Mouse (Mus musculus) hindlimb bud, embryonic 11.5 days (tissue): ENCODE data around the gene Glis2.
A peak's percentile ranks its signal among the peaks of the same experiment; 100 is the strongest.
"Not testable (repeated sequence)": the region's sequence is repeated elsewhere in the genome, so short reads cannot be mapped to it uniquely, and the experiment has no call there.

Experiments
- DNase-seq: peaks from one replicate; pipeline ENCODE4 v3.0.0-alpha.2; 2012; ENCODE audit warnings: low read depth, low spot score; ENCODE audit errors: extremely low spot score

The Glis2 gene

GRCm38 (mm10) chr16:4581179-4581578 lies 13.3 kb upstream of the Glis2 start:
- DNase-seq = not testable (repeated sequence)

- DNase-seq = no peak
These were observed 10.7 kb upstream of the Glis2 start for GRCm38 (mm10) chr16:4583807-4584206.

GRCm38 (mm10) chr16:4584438-4584837 lies 10.1 kb upstream of the Glis2 start:
- DNase-seq = no peak

- DNase-seq = no peak
These were observed 8.6 kb upstream of the Glis2 start for GRCm38 (mm10) chr16:4585642-4586530.

GRCm38 (mm10) chr16:4586531-4587123 lies 7.9 kb upstream of the Glis2 start:
- DNase-seq = peak; percentile 81

DNA sequence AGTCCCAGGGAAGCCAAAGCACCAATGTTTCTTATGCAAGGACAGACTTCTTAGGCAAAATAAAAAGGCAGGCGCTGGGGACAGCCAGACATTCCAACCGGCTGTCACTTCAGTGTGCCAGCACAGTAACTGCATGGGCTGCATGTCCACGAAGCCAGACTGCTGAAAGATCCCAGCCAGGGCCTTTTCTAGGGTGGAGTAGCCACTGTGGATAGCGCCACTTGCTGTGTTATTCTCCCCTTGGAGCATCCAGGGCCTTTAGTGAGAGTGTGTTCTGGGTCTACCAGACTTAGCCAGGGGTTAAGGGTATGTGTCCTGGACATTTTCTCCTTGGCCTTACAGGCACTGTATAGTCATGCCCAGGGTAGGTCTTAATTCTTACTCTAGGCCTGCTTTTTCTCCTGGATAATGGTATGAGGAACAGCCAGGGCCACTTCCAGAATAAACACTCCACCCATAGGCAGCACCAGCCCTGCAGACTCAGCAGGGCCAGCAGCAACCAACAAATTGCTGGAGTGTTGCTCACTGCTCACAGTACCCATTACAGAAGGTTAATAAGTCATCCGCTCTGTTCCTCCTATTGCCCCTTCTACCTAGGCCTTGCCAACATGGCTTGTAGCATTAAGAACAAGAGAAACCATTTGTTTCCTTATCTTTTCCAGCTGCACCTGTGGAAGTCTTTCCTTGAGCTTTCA lies 6.8 kb upstream of the Glis2 start:
- no peak for DNase-seq

DNA sequence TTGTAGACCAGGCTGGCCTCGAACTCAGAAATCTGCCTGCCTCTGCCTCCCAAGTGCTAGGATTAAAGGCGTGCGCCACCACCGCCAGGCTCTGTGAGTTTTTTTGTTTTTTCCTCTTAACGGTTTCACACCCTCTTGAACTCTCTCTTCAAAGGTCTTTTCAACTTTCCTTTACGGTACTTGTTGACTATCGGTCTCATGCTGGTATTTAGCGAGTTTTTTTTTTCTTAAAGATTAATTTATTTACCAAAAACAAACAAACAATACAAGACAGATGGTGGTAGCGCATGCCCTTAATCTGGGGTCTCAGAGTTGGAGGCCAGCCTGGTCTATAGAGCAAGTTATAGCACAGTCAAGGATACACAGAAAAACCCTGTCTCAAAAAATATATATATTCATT lies 4.3 kb upstream of the Glis2 start:
- DNase-seq = no peak

- no peak for DNase-seq
These were observed 1.3 kb upstream of the Glis2 start for GRCm38 (mm10) chr16:4592909-4593875.

- DNase-seq = no peak
These were observed 457 bp downstream of the Glis2 start for GRCm38 (mm10) chr16:4594814-4595526.

GRCm38 (mm10) chr16:4595527-4595963 lies 1.0 kb downstream of the Glis2 start:
- DNase-seq = no peak

GRCm38 (mm10) chr16:4596141-4596728 lies 1.7 kb downstream of the Glis2 start:
- DNase-seq = no peak

DNA sequence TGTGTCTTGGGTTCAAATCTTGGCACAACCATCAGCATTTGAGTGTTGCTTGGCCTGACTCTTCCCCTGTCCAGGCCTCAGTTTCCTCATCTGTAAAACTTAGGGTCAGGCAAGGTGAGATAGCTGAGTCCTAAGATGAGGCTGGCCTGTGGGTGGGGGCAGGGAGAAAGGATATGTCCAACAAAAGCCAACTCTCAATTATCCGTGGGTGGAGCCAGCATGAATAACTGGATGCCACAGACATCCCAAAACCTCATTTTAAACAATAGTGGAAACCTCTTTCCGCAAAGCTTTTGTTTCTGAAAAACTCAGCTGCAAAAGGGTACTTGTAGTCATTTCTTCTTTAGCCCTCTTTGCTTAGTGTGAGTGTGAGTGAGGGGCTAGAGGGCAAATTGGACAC lies 2.3 kb downstream of the Glis2 start:
- DNase-seq = no peak

DNA sequence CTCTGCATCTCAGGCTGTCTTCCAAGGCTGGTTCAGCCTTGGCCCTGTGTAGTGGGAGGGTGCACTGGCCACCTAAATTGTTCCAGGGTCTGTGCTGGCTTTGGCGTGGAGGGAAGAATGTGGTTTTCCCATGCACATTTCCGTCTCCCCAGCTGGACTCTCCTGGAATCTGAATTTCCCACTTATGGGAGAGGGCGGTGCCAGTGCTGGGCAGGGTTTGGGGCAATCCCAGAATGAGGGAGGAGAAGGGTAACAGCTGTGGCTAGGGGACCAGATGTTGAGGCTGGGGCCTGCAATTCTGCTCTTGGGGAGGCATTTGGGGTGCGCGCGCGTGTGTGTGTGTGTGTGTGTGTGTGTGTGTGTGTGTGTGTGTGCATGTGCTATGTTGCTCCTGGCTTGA lies 2.8 kb downstream of the Glis2 start:
- DNase-seq = no peak

DNA sequence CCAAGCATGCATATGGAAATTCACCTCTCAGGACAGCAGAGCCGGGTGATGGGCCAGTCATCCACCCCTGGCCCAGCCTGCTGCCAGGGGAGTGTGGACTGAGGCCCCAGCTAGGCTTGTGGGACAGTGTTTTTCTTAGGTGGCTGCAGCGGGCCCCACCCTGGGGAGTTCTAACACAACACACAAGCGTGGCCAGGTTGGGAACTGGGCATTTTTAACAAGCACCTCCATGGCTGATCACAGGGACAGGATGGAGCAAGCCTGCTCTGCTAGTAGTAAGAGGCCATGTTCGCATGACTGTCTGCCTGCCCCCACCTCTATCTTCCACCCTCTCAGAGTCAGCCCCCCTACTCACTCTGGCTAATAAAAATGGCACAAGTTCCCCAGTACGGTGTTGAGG lies 3.5 kb downstream of the Glis2 start:
- no peak for DNase-seq

DNA sequence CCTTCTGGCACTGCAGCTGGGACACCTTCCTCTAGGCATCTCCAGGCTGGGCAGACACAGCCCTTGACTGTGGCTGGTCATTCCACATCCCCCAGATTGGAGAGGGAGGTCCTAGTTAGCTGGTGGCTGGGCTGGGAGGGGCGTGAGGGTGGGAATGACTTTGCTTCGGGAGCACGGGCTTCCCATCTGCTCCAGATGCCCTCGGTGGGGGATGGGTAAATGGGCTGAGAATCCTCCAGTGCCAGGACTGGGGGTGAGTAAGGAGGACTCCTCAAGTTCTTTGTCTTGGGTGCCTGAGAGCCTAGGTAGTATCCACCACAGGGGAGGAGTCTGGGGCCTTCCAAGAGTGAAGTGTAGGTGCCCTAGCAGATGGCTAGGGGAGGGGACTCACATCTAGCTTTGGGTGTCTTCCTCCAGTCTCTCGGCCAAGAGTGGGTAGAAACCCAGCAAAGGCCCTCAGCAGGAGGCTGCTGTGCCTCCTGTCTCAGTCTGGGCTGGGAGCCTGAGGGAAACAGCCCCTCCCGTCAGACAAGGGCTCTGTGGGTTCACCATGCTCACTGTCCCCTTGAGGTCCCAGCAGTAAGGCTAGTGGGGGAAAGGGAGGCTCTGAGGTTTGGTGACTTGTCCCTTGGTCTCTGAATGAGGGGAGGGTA lies 4.5 kb downstream of the Glis2 start:
- DNase-seq = no peak

DNA sequence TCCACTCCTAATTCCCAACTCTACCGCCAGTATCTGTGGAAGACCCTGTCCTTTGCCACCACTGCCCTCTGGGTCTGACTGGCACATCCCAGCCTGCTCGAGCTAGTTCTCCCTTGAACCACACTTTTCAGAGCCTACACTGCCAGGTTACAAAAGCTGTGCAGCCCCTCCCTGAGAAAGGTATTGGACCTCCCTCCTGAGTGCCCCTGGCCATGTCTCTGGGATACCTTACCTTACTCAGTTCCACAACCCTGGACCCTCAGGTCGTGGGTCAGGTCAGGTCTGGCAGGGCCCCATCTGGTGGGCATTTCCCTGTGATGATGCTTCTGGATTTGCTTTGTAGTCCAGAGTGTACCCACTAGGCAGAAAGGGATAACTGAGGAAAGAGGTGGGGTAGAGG lies 5.1 kb downstream of the Glis2 start:
- no peak for DNase-seq

GRCm38 (mm10) chr16:4600701-4601310 lies 6.3 kb downstream of the Glis2 start:
- DNase-seq = no peak

DNA sequence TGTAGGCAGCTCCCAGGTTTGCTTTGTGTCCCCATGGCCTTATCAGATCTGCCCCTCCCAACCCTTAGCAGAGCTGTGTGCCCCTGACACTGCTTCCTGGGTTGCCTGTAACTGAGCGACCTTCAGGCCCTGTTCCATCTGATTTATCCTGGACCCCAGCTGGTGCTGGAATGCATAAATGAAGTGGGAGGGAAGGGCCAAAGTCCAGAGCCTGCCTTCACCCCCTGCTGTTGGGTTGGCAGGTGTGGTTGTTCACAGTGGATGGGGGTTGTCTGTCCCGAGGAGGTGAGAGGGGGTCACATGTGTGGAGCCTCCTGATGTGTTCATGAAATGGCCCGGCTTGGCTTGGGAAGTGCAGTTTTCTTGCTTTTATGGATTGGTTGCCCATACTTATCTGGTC lies 7.7 kb downstream of the Glis2 start:
- no peak for DNase-seq
